Mouse (Mus musculus) kidney, embryonic 15.5 days (tissue): ENCODE measurements around the gene Gal3st3. TPM values are rescaled to one million over a fixed set of nuclear protein-coding genes. Genes with fewer than 3 reads are reported as not detected.
"Not testable (repeated sequence)": the region's sequence is repeated elsewhere in the genome, so short reads cannot be mapped to it uniquely, and the experiment has no call there.

ENCODE experiments used
- ATAC-seq: fragments of 200-750 bp; cut with Nextera tagmentation; replicated peaks from 2 replicates; pipeline ENCODE4 v1.8.0; 2017; ENCODE audit warnings: moderate TSS enrichment; ENCODE audit not compliant: low FRiP score
- H3K27ac ChIP-seq: fragments of 300-500 bp; sonication (generic); 2 replicates; pipeline ENCODE4 v1.5.1; 2015; ENCODE audit warnings: mild to moderate bottlenecking, inconsistent platforms
- H3K27me3 ChIP-seq: fragments of 300-500 bp; sonication (generic); 2 replicates; pipeline ENCODE4 v1.6.1; 2015; ENCODE audit warnings: inconsistent platforms
- H3K36me3 ChIP-seq: fragments of 300-500 bp; sonication (generic); 2 replicates; pipeline ENCODE4 v1.6.1; 2015; ENCODE audit warnings: inconsistent platforms
- H3K4me1 ChIP-seq: fragments of 300-500 bp; sonication (generic); 2 replicates; pipeline ENCODE4 v1.6.1; 2015; ENCODE audit warnings: inconsistent platforms
- H3K4me2 ChIP-seq: fragments of 300-500 bp; sonication (generic); 2 replicates; pipeline ENCODE4 v1.6.1; 2015; ENCODE audit warnings: moderate library complexity, mild to moderate bottlenecking, inconsistent platforms
- H3K4me3 ChIP-seq: fragments of 300-500 bp; sonication (generic); replicated peaks from 2 replicates; pipeline ENCODE4 v1.5.1; 2015; ENCODE audit warnings: mild to moderate bottlenecking, inconsistent platforms
- H3K9ac ChIP-seq: fragments of 300-500 bp; sonication (generic); 2 replicates; pipeline ENCODE4 v1.6.1; 2015; ENCODE audit warnings: mild to moderate bottlenecking, inconsistent platforms
- H3K9me3 ChIP-seq: fragments of 300-500 bp; sonication (generic); replicated peaks from 2 replicates; pipeline ENCODE4 v1.6.1; 2016; ENCODE audit warnings: inconsistent platforms
- WGBS: fragments of 180-500 bp; shearing (Covaris S2); methylation state at CpG from one replicate; pipeline ENCODE4 v1.1.7; 2015; ENCODE audit warnings: mixed read lengths; 5-methylcytosine and 5-hydroxymethylcytosine counted together
- polyA plus RNA-seq: library from polyadenylated mRNA; unstranded; fragments of >200 nt; fragmentation: Nextera tagmentation; extraction: Ambion mirVana; gene quantifications from 2 replicates; pipeline ENCODE4 v1.2.1, GENCODE M21; 2015

Gene Gal3st3
- polyA plus RNA-seq, 1 experiment from 2014 or later, result 3.9 TPM

- Histone ChIP-seq H3K27ac (no peak overlapping the region), H3K27me3 (no peaks in the 10 kb centered on the region), H3K9ac (no peak overlapping the region), H3K36me3 (no peaks in the 10 kb centered on the region), H3K4me1 (no peaks in the 10 kb centered on the region), H3K9me3 (peaks cover 10% of the 10 kb centered on the region), H3K4me2 (no peak overlapping the region), H3K4me3 (no peak overlapping the region)
- 92% methylated on average over 8 of the region's 8 CpGs for WGBS
- no peak for ATAC-seq
Measured at GRCm38 (mm10) chr19:5313189-5313588, 15.1 kb downstream of the Gal3st3 start.

GRCm38 (mm10) chr19:5323801-5324200 lies 25.7 kb downstream of the Gal3st3 start:
- Histone ChIP-seq H3K4me2 (peak overlapping the region; percentile 57), H3K9ac (no peak overlapping the region), H3K27ac (peak overlapping the region; percentile 64), H3K9me3 (no peaks in the 10 kb centered on the region), H3K4me1 (peaks cover 8% of the 10 kb centered on the region), H3K4me3 (peak overlapping the region; percentile 28), H3K27me3 (no peaks in the 10 kb centered on the region), H3K36me3 (no peaks in the 10 kb centered on the region)
- 32% methylated on average over 17 of the region's 17 CpGs for WGBS
- ATAC-seq, result no peak

DNA sequence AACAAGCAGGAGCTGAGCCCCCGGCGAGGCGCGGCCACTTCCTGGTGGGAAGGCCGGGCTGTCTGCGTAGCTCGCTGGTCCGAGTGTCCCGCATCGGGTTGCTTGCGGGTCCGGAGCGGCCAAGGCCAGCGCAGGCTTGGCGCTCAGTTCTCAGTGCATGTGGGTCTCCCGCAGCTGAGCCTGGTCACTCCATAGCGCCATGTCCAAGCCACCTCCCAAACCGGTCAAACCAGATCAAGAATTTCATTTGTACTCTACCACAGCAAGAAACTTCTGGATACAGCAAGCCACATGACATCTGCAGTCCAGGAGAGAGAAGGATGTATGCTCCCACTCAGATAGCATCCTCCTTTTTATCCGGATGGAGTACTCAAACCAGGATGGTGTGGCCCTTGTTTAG lies 29.8 kb downstream of the Gal3st3 start:
- H3K4me3 ChIP-seq, result no peak overlapping the region
- no peaks in the 10 kb centered on the region for H3K36me3 ChIP-seq
- H3K4me2 ChIP-seq, result no peak overlapping the region
- 73% methylated on average over 19 of the region's 19 CpGs for WGBS
- peak overlapping the region; percentile 46; the same call in 1 of the 2 replicates for H3K27ac ChIP-seq
- no peaks in the 10 kb centered on the region for H3K9me3 ChIP-seq
- no peak for ATAC-seq
- no peaks in the 10 kb centered on the region for H3K27me3 ChIP-seq
- no peak overlapping the region for H3K9ac ChIP-seq
- H3K4me1 ChIP-seq, result peaks cover 8% of the 10 kb centered on the region

GRCm38 (mm10) chr19:5334741-5335140 lies 36.6 kb downstream of the Gal3st3 start:
- Histone ChIP-seq H3K27me3 (no peaks in the 10 kb centered on the region), H3K27ac (no peak overlapping the region), H3K36me3 (no peaks in the 10 kb centered on the region), H3K4me3 (no peak overlapping the region), H3K9ac (no peak overlapping the region), H3K4me1 (0 out of 2 replicates have a peak, but pooled peaks cover 6% of the 10 kb centered on the region), H3K4me2 (no peak overlapping the region), H3K9me3 (no peaks in the 10 kb centered on the region)
- 73% methylated on average over 5 of the region's 5 CpGs for WGBS
- ATAC-seq, result no peak

DNA sequence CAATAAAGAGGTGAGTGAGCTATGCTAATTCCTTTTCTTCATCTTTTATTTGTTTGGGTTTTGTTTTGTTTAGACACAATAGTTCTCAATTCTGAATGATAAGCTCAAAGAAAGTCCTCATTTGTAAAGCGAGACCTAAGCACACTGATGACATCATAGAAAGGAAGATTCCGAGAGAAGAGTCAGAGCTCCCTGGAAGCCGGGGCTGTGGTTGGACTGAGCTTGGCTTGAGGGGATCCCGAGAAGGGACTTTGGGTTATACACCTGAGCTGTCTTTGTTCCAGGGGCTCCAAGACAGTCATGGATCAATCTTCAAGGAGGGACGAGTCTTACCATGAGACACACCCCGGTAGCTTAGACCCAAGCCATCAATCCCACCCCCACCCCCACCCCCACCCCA lies 37.3 kb downstream of the Gal3st3 start, which contains the start of gene Catsper1:
TSS of gene Catsper1 (plus strand) at position 301 of the 400 bp plus-strand sequence.
- Histone ChIP-seq H3K4me3 (no peak within 1 kb of the TSS), H3K36me3 (no peaks in the 10 kb centered on the region), H3K4me2 (no peak within 1 kb of the TSS), H3K9me3 (no peaks in the 10 kb centered on the region), H3K27me3 (no peaks in the 10 kb centered on the region), H3K9ac (no peak within 1 kb of the TSS), H3K27ac (no peak within 1 kb of the TSS), H3K4me1 (0 out of 2 replicates have a peak, but pooled peaks cover 6% of the 10 kb centered on the region)
- 91% methylated on average over 6 of the region's 6 CpGs for WGBS
- no peak for ATAC-seq

DNA sequence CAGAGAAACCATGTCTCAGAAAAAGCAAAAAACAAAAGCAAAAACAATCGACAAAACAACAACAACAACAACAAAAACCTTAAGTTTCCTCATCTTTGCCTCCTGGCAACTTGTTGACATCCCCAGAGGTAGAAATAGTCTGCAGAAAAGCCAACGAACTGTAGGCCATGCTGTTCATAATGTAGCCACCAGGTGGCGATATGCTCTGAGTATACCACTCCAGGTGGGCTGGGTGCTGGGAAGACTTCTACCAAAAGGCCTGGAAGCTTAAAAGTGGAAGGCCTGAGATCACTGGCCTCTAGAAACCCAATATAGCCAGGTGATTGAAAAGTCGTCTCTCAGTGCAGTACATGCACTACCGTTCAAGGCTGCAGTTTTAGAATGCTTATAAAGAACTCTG lies 39.8 kb downstream of the Gal3st3 start:
- Histone ChIP-seq H3K36me3 (no peaks in the 10 kb centered on the region), H3K4me2 (no peak overlapping the region), H3K27ac (no peak overlapping the region), H3K4me1 (0 out of 2 replicates have a peak, but pooled peaks cover 6% of the 10 kb centered on the region), H3K9me3 (no peaks in the 10 kb centered on the region), H3K27me3 (no peaks in the 10 kb centered on the region), H3K4me3 (no peak overlapping the region), H3K9ac (no peak overlapping the region)
- WGBS, result 24% methylated on average over 5 of the region's 5 CpGs
- no peak for ATAC-seq

DNA sequence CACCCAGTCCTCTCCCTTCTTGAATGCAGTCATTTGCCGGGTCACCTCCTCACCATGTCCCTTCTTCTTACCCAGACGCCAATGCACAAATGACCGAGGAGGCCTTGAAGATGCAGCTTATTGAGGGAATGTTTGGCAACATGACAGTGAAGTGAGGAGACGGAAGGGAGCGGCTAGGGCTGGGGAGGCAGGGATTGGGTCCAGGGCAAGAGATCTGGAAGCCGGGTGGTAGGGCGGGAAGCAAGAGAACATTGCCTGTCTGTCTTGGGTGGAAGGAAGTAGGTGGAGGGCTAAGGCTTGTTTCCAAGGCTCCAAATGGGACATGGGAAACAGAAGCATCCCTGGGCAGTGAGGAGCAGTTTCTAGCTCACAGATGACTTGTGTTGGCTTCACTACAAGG lies 43.2 kb downstream of the Gal3st3 start:
- Histone ChIP-seq H3K9me3 (no peaks in the 10 kb centered on the region), H3K36me3 (no peaks in the 10 kb centered on the region), H3K4me2 (no peak overlapping the region), H3K4me1 (0 out of 2 replicates have a peak, but pooled peaks cover 3% of the 10 kb centered on the region), H3K27me3 (no peaks in the 10 kb centered on the region), H3K9ac (no peak overlapping the region), H3K4me3 (no peak overlapping the region), H3K27ac (no peak overlapping the region)
- 87% methylated on average over 7 of the region's 7 CpGs for WGBS
- ATAC-seq, result no peak

GRCm38 (mm10) chr19:5345297-5346131 lies 47.4 kb downstream of the Gal3st3 start:
- no peaks in the 10 kb centered on the region for H3K36me3 ChIP-seq
- 63% methylated on average over 6 of the region's 6 CpGs for WGBS
- ATAC-seq, result no peak

GRCm38 (mm10) chr19:5348064-5348463 lies 49.9 kb downstream of the Gal3st3 start:
- Histone ChIP-seq H3K27ac (no peak overlapping the region), H3K36me3 (no peaks in the 10 kb centered on the region), H3K9ac (no peak overlapping the region), H3K4me2 (no peak overlapping the region), H3K9me3 (no peaks in the 10 kb centered on the region), H3K4me1 (peaks cover 11% of the 10 kb centered on the region), H3K4me3 (no peak overlapping the region), H3K27me3 (peaks cover 2% of the 10 kb centered on the region; the same call in 1 of the 2 replicates)
- 86% methylated on average over 6 of the region's 6 CpGs for WGBS
- no peak for ATAC-seq

More at GRCm38 (mm10) chr19:5345297-5346131, 47.4 kb downstream of the Gal3st3 start:
- Histone ChIP-seq H3K4me1 (peaks cover 11% of the 10 kb centered on the region), H3K9ac (no peak overlapping the region), H3K27me3 (peaks cover 2% of the 10 kb centered on the region; the same call in 1 of the 2 replicates), H3K4me3 (no peak overlapping the region), H3K9me3 (no peaks in the 10 kb centered on the region), H3K27ac (no peak overlapping the region), H3K4me2 (no peak overlapping the region)

DNA sequence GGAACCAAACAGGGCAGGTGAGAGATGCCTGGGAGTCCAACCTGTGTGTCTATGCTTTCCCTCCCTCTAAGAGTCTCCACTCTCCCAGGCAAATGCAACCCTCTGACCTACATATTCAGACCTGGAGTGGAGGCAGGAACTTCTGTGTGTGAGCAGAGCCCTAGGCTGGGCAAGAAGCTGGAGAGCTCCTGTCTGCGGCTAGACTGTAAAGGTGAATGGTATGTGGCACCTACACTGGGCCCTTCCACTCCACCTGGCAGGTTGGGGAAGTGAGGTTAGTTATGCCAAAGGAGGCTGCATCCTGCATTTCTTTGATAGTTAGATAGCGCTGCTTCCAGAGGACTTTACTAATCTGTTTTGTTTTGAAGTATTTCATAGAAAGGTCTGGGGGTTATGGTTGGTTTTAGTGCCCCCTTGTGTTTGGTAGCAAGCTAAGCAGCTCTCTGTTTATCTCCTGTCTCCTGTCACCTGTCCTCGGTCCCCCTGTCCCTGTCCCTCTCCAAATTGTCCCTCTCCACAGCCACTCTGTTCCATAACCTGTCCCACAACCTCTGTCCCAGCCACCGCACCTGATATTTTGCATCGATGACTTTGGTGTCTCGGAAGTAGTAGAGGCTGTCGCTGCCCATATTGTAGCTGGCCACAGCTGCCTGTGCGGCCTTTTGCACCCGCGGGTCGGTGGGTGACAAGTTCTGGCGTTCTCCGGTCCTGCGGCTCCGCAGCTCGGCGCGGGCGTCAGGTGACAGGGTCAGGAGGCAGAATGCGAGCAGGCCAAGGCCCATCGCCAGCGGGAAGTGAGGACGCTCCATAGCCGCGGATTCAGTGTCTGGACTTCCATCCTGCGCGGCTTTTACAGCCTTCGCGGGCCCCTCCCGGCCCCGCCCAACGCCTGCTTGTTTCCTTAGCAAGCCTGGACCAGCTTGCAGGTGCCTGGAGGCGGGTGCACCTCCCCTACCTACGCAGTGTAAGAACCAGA lies 50.7 kb downstream of the Gal3st3 start:
- H3K36me3 ChIP-seq, result no peaks in the 10 kb centered on the region
- no peaks in the 10 kb centered on the region for H3K9me3 ChIP-seq
- peaks cover 11% of the 10 kb centered on the region for H3K4me1 ChIP-seq
- H3K4me2 ChIP-seq, result peak overlapping the region; percentile 79
- H3K27ac ChIP-seq, result no peak overlapping the region
- 4% methylated on average over 34 of the region's 34 CpGs for WGBS
- H3K9ac ChIP-seq, result peak overlapping the region; percentile 53
- ATAC-seq, result no peak
- H3K27me3 ChIP-seq, result peaks cover 2% of the 10 kb centered on the region; the same call in 1 of the 2 replicates
- peak overlapping the region; percentile 45 for H3K4me3 ChIP-seq

- not testable (repeated sequence) for H3K27ac ChIP-seq, H3K36me3 ChIP-seq, H3K9me3 ChIP-seq, H3K27me3 ChIP-seq, ATAC-seq
- 60% methylated on average over 6 of the region's 6 CpGs for WGBS
- Histone ChIP-seq H3K4me3 (peak within 1 kb of the TSS; percentile 45), H3K9ac (peak within 1 kb of the TSS; percentile 53), H3K4me1 (peaks cover 11% of the 10 kb centered on the region), H3K4me2 (peak within 1 kb of the TSS; percentile 79)
Measured at GRCm38 (mm10) chr19:5349502-5349873, 51.4 kb downstream of the Gal3st3 start, which contains the start of gene Cst6. Gene Cst6 (minus strand): TSS chr19:5349574.
